Mouse (Mus musculus) cerebellum, adult 2 months (tissue): ENCODE measurements at regions not wholly inside any gene's neighbourhood (a gene's known extent, or its start where the extent isn't known, plus 50 kb on each side); places are given as distances from the start of the nearest gene placed in this dataset.

Experiments
- CTCF ChIP-seq: fragments of 200-500 bp; IDR thresholded peaks from 2 replicates; pipeline ENCODE4 v1.5.1; 2011; ENCODE audit warnings: low read depth, mild to moderate bottlenecking, control low read depth, low read length, moderate library complexity, borderline replicate concordance; ENCODE audit not compliant: insufficient read depth
- POLR2A ChIP-seq: fragments of 200-500 bp; IDR thresholded peaks from 2 replicates; pipeline ENCODE4 v1.6.1; 2011; ENCODE audit warnings: low read length, control low read depth, borderline replicate concordance; ENCODE audit not compliant: insufficient read depth

DNA sequence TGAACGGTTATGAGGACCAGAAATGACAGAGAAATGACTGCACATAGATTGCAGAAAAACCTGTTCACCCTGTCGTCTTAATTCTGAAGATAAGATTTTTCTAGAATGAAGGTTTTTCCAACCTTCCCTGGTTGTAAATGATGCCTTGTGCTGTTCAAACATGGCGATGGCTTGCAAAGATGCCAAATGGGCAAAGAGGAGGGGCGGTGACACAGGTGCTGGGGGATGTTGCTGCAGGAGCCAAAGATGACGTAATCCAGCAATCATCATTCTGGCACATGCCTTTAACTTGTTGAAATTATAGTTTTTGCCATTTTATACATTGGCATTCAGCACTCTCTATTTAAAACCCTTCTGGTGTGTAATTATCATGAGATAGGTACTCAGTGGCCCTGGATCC, 263.8 kb downstream of the Gm9195 start:
- TF ChIP-seq CTCF = no peak
- no peak for TF ChIP-seq POLR2A
